Mouse (Mus musculus): Measurements from ENCODE around the gene App. TPM values are rescaled to one million over a fixed set of nuclear protein-coding genes. Genes with fewer than 3 reads are reported as not detected.

The App gene
- polyA plus RNA-seq, 1 experiment = 207 TPM

DNA sequence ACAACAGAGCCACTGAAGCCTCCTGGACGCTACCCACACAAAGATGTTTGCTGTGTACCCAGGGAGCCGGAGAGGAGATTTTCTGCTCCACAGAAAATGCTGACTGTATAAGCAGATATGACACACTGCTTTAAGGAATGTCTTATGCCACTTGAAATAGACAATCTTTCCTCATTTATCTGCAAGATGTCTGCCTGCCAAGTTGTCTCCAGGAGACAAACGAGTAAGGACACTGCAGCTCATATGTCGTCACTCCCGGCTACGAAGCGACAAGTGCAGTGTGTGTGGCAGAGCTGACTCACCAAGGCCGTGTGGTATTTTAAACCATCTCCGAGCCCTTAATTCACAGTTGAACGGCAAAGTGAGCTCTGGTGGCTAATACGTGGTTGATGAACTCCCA lies 36.2 kb downstream of the App start:
- H3ac ChIP-seq (ENCODE audit: control insufficient read depth, insufficient read length) = no peak overlapping the region
- no peaks in the 10 kb centered on the region for H3K27me3 ChIP-seq (ENCODE audit: control insufficient read depth, insufficient read depth, insufficient read length)
- peaks cover 73% of the 10 kb centered on the region for H3K79me2 ChIP-seq (ENCODE audit: control insufficient read depth, insufficient read depth)
- no peaks in the 10 kb centered on the region for H3K36me3 ChIP-seq (ENCODE audit: control insufficient read depth, insufficient read depth)
- peak overlapping the region; percentile 80 for H3K4me2 ChIP-seq (ENCODE audit: low read depth)
- TF ChIP-seq MYOG (IDR thresholded peaks at IDR 0.05; ENCODE audit: control insufficient read depth in 1 of 3, insufficient read depth in 1 of 3, insufficient read length in 2 of 3, low read depth in 2 of 3) = peak in 2 of 3 experiments; percentile 3 to 69
- no peak for TF ChIP-seq POLR2AphosphoS2 (IDR thresholded peaks at IDR 0.05; ENCODE audit: insufficient read length, low read depth)
- no peak for TF ChIP-seq TCF12 (IDR thresholded peaks at IDR 0.05; ENCODE audit: insufficient read depth, poor library complexity, severe bottlenecking)
- peak in 2 of 3 experiments; percentile 21 to 68 for TF ChIP-seq MYOD1 (IDR thresholded peaks at IDR 0.05; ENCODE audit: control insufficient read depth in 1 of 3, insufficient read length in 2 of 3, low read depth in 2 of 3)
- no peak for TF ChIP-seq MAX (IDR thresholded peaks at IDR 0.05; ENCODE audit: low read depth)
- TF ChIP-seq TCF3 (IDR thresholded peaks at IDR 0.05; ENCODE audit: insufficient read length, low read depth) = no peak
- peak; percentile 63 for TF ChIP-seq CEBPB (IDR thresholded peaks at IDR 0.05; ENCODE audit: insufficient read depth, poor library complexity, severe bottlenecking)
- no peak overlapping the region for H3K4me3 ChIP-seq

GRCm38 (mm10) chr16:85136046-85136445 lies 37.5 kb downstream of the App start:
- no peak for TF ChIP-seq MYOD1 (IDR thresholded peaks at IDR 0.05; ENCODE audit: control insufficient read depth in 1 of 3, insufficient read length in 2 of 3, low read depth in 2 of 3)
- no peak for TF ChIP-seq SRF (IDR thresholded peaks at IDR 0.05; ENCODE audit: control insufficient read depth, insufficient read length, low read depth)
- TF ChIP-seq TCF12 (IDR thresholded peaks at IDR 0.05; ENCODE audit: insufficient read depth, poor library complexity, severe bottlenecking) = no peak
- TF ChIP-seq TCF3 (IDR thresholded peaks at IDR 0.05; ENCODE audit: insufficient read length, low read depth) = no peak
- TF ChIP-seq USF1 (IDR thresholded peaks at IDR 0.05; ENCODE audit: low read depth) = no peak
- no peak for TF ChIP-seq MYOG (IDR thresholded peaks at IDR 0.05; ENCODE audit: control insufficient read depth in 1 of 3, insufficient read depth in 1 of 3, insufficient read length in 2 of 3, low read depth in 2 of 3)
- TF ChIP-seq E2F4 (IDR thresholded peaks at IDR 0.05; ENCODE audit: insufficient read depth) = no peak
- TF ChIP-seq REST (IDR thresholded peaks at IDR 0.05; ENCODE audit: insufficient read depth, insufficient read length) = no peak
- no peak for TF ChIP-seq MAX (IDR thresholded peaks at IDR 0.05; ENCODE audit: low read depth)
- no peak for TF ChIP-seq CEBPB (IDR thresholded peaks at IDR 0.05; ENCODE audit: insufficient read depth, poor library complexity, severe bottlenecking)
- TF ChIP-seq POLR2A (IDR thresholded peaks at IDR 0.05; ENCODE audit: insufficient read length, low read depth) = no peak
- no peak for TF ChIP-seq POLR2AphosphoS2 (IDR thresholded peaks at IDR 0.05; ENCODE audit: insufficient read length, low read depth)
- H3ac ChIP-seq (ENCODE audit: control insufficient read depth, insufficient read length) = no peak overlapping the region
- no peaks in the 10 kb centered on the region for H3K36me3 ChIP-seq (ENCODE audit: control insufficient read depth, insufficient read depth)
- H3K4me2 ChIP-seq (ENCODE audit: low read depth) = no peak overlapping the region
- no peaks in the 10 kb centered on the region for H3K27me3 ChIP-seq (ENCODE audit: control insufficient read depth, insufficient read depth, insufficient read length)
- H3K4me3 ChIP-seq = no peak overlapping the region
- peaks cover 73% of the 10 kb centered on the region for H3K79me2 ChIP-seq (ENCODE audit: control insufficient read depth, insufficient read depth)

DNA sequence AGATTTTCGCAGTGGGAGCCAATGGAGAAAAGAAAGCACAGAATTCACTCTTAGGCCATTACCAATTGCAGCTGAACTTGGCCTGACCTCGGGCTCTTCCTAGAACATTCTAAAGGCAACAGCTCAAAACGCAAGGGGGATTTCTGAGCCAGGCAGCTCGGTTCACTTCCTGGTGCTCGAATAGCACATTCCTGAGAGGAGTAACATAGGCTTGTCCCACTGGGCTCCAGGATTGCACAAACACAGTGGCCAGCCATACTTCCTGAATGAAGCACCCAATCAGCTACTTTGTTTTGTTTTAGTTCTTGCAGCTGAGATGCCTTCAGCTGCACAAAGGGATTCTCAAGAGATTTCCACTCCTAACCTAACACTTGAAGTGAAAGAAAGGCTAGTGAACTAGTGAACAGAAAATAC lies 40.1 kb downstream of the App start:
- Histone ChIP-seq H3K4me2 (ENCODE audit: low read depth) (peak overlapping the region; percentile 89), H3K27me3 (ENCODE audit: control insufficient read depth, insufficient read depth, insufficient read length) (no peaks in the 10 kb centered on the region), H3K4me3 (peak overlapping the region; percentile 16)

DNA sequence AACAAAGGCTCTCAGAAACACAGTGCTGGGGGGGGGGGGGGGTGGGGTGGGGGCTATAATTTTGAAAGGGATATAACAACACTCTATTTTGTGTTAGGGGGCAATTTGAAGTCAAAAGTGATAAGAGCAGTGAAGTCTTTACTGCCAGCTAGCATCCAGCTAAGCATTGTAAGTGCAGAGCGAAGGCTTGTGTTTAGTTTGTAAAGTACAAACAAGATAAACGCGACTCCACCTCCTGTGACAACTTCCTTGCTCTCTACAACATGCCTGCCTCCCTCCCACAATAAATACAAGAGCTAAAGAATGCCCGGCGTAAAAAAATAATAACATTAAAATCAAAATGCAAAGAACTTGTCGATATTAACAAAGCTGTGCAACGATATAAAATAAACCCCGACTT lies 40.5 kb downstream of the App start:
- Histone ChIP-seq H3K79me2 (ENCODE audit: control insufficient read depth, insufficient read depth) (peaks cover 77% of the 10 kb centered on the region), H3K27me3 (ENCODE audit: control insufficient read depth, insufficient read depth, insufficient read length) (no peaks in the 10 kb centered on the region), H3K36me3 (ENCODE audit: control insufficient read depth, insufficient read depth) (peaks cover 2% of the 10 kb centered on the region), H3K4me2 (ENCODE audit: low read depth) (peak overlapping the region; percentile 89), H3K4me3 (peak overlapping the region; percentile 16), H3ac (ENCODE audit: control insufficient read depth, insufficient read length) (no peak overlapping the region)
- TF ChIP-seq USF1 (IDR thresholded peaks at IDR 0.05; ENCODE audit: low read depth) (no peak), SRF (IDR thresholded peaks at IDR 0.05; ENCODE audit: control insufficient read depth, insufficient read length, low read depth) (no peak), POLR2A (IDR thresholded peaks at IDR 0.05; ENCODE audit: insufficient read length, low read depth) (no peak), MYOD1 (IDR thresholded peaks at IDR 0.05; ENCODE audit: control insufficient read depth in 1 of 3, insufficient read length in 2 of 3, low read depth in 2 of 3) (no peak), TCF3 (IDR thresholded peaks at IDR 0.05; ENCODE audit: insufficient read length, low read depth) (no peak), MYOG (IDR thresholded peaks at IDR 0.05; ENCODE audit: control insufficient read depth in 1 of 3, insufficient read depth in 1 of 3, insufficient read length in 2 of 3, low read depth in 2 of 3) (no peak), MAX (IDR thresholded peaks at IDR 0.05; ENCODE audit: low read depth) (no peak), CEBPB (IDR thresholded peaks at IDR 0.05; ENCODE audit: insufficient read depth, poor library complexity, severe bottlenecking) (no peak), TCF12 (IDR thresholded peaks at IDR 0.05; ENCODE audit: insufficient read depth, poor library complexity, severe bottlenecking) (no peak), REST (IDR thresholded peaks at IDR 0.05; ENCODE audit: insufficient read depth, insufficient read length) (no peak), E2F4 (IDR thresholded peaks at IDR 0.05; ENCODE audit: insufficient read depth) (no peak), POLR2AphosphoS2 (IDR thresholded peaks at IDR 0.05; ENCODE audit: insufficient read length, low read depth) (no peak)

More for the DNA sequence above, 40.1 kb downstream of the App start:
- Histone ChIP-seq H3K79me2 (ENCODE audit: control insufficient read depth, insufficient read depth) (peaks cover 77% of the 10 kb centered on the region), H3K36me3 (ENCODE audit: control insufficient read depth, insufficient read depth) (peaks cover 2% of the 10 kb centered on the region), H3ac (ENCODE audit: control insufficient read depth, insufficient read length) (no peak overlapping the region)
- TF ChIP-seq E2F4 (IDR thresholded peaks at IDR 0.05; ENCODE audit: insufficient read depth) = no peak
- peak; percentile 72; the same call in 1 of the 2 replicates for TF ChIP-seq CEBPB (IDR thresholded peaks at IDR 0.05; ENCODE audit: insufficient read depth, poor library complexity, severe bottlenecking)
- TF ChIP-seq SRF (IDR thresholded peaks at IDR 0.05; ENCODE audit: control insufficient read depth, insufficient read length, low read depth) = no peak

- TF ChIP-seq POLR2A (IDR thresholded peaks at IDR 0.05; ENCODE audit: insufficient read length, low read depth) = no peak
- H3K36me3 ChIP-seq (ENCODE audit: control insufficient read depth, insufficient read depth) = peaks cover 2% of the 10 kb centered on the region
- H3ac ChIP-seq (ENCODE audit: control insufficient read depth, insufficient read length) = no peak overlapping the region
- no peak overlapping the region for H3K4me2 ChIP-seq (ENCODE audit: low read depth)
- H3K27me3 ChIP-seq (ENCODE audit: control insufficient read depth, insufficient read depth, insufficient read length) = no peaks in the 10 kb centered on the region
- H3K79me2 ChIP-seq (ENCODE audit: control insufficient read depth, insufficient read depth) = peaks cover 85% of the 10 kb centered on the region
- no peak overlapping the region for H3K4me3 ChIP-seq
These were observed 41.4 kb downstream of the App start for GRCm38 (mm10) chr16:85132182-85132581.

Measured in myocyte (in vitro differentiated cells).